Mouse (Mus musculus): ENCODE results near the gene Cpne5. TPM values are rescaled to one million over a fixed set of nuclear protein-coding genes. Genes with fewer than 3 reads are reported as not detected.

The Cpne5 gene
- total RNA-seq, 4 experiments from 2014 or later = 167 to 193 (median 174) TPM

- peak; percentile 55 to 60 for DNase-seq (ENCODE audit: low spot score in 2 of 2)
These were observed 66.8 kb downstream of the Cpne5 start for GRCm38 (mm10) chr17:29171001-29171772.

DNA sequence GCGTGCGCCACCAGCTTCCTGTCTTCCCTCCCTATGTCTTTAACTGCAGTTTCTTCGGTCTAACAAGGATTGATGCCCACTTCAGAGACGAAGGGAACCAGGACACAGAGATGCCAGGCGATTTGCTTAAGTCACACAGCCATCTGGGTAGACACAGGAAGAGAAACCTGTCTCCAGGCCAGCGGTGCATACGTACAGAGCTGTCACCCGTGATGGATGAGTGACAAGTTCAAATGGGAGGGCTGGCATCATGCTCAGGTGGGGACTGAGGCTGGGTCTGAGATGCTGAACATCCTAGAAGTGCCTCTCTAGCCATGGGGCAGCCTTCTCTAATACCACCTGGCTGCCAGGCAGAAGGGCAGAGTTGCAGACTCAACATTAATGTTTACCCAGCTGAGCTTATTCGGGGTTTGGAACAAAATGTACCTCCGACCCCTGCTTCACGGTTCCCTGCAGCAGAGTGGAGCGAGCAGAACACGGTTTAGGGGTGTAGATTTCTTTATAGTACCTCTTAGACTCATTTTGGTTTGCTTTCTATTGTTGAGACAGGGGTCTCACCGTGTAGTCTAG is 67.5 kb downstream of the Cpne5 start:
- no peak for DNase-seq (ENCODE audit: low spot score in 2 of 2)

- DNase-seq (ENCODE audit: low spot score in 2 of 2) = no peak
These were observed 68.9 kb downstream of the Cpne5 start for GRCm38 (mm10) chr17:29168996-29169601.

GRCm38 (mm10) chr17:29168438-29168837 is 69.5 kb downstream of the Cpne5 start:
- no peak for DNase-seq (ENCODE audit: low spot score in 2 of 2)

- no peak for DNase-seq (ENCODE audit: low spot score in 2 of 2)
These were observed 70.6 kb downstream of the Cpne5 start for GRCm38 (mm10) chr17:29167371-29167770.

DNA sequence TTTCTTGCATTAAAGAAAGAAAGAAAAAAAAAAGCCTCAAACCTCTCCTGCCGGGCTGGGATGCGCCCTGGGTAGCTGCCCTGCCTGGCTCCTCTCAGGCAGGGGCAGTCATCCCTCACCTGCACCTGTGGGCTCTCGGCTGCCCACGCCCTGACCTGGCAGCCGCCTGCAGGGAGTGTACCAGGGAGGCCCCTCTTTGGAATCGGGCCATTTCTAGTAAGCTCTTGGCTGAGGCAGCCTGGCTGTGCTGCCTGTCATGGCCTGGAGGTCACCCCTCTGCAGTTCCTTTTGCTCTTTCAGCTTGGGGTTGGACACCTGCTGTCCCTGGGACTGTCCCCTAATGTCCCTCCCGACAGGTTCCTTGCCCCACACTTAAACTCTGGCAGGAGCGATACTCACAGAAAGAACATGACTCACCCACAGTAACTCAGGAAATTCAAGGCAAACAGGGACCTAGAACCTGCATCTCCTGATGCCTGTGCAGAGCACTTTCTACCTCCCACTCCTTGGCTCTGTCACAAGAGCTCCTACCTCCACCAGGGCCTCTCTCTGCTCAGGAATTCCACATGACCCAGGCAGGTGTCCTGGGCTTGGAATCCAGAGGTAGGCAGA is 71.9 kb downstream of the Cpne5 start:
- DNase-seq (ENCODE audit: low spot score in 2 of 2) = no peak

DNA sequence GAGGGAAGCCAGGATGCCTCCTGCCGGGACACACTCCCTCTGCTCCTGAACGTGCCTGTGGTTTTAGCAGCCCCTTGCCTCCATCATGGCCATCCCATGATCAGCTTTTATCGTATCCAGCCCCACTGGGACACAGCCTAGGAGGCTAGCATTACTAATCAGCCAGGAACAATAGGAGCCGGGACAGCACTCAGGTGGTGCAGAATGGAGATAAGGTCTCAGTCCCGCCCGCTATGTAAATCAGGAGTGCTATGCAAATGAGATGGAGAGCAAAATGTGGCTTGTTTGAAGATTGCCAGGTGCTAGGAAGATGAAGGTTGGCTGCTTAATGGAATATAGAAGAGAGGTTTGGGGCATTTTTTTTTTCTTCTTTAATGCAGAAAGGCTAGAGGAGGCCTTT is 72.5 kb downstream of the Cpne5 start:
- no peak for DNase-seq (ENCODE audit: low spot score in 2 of 2)

DNA sequence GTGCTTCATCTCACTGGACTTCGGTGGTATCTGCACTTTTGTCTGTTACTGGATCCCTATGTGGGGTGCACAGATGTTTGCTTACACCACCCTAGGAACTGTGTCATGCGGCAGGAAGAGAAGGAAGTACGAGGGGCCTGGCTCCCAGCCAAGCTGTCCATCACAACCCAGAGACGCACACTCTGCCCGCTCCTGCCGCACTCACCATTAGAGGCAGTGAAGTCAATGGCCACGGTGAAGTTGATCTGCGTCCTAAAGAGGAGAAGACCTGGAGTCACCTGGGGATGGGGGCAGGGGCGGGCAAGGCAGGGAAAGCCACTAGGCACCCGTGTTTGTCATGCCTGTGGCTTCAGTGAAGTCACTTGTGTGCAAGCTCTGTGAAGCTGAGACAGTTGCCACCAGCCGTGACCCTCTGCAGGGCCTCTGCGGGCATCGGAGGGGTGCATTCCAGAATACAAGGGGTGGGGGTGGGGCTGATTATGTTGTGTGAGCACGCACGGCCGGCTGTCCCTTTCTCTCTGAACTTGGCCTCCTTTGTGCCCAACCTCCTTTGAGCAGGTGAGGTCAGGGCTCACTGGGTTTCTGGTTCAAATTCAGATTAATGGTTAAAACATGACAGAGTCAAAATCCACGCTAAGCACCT is 73.4 kb downstream of the Cpne5 start:
- no peak for DNase-seq (ENCODE audit: low spot score in 2 of 2)

DNA sequence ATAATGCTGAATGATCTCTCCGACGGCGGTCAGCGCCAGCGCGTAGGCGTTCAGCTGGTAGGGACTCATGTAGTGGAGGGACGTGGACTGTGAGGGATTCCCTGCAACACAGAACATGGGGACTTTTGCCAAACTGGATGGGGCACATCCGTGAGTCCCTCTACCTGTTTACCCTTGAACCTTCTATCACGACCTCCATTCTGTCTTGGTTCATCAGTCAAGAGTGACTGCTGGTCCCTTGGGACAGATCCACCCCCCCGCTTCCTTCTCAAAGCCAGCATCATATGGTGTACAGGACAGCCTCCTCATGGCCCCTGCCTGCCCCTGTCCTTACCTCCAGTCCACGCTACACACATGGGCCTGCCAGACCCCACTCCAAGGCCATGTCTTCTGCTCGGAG is 75.6 kb downstream of the Cpne5 start:
- DNase-seq (ENCODE audit: low spot score in 2 of 2) = no peak

DNA sequence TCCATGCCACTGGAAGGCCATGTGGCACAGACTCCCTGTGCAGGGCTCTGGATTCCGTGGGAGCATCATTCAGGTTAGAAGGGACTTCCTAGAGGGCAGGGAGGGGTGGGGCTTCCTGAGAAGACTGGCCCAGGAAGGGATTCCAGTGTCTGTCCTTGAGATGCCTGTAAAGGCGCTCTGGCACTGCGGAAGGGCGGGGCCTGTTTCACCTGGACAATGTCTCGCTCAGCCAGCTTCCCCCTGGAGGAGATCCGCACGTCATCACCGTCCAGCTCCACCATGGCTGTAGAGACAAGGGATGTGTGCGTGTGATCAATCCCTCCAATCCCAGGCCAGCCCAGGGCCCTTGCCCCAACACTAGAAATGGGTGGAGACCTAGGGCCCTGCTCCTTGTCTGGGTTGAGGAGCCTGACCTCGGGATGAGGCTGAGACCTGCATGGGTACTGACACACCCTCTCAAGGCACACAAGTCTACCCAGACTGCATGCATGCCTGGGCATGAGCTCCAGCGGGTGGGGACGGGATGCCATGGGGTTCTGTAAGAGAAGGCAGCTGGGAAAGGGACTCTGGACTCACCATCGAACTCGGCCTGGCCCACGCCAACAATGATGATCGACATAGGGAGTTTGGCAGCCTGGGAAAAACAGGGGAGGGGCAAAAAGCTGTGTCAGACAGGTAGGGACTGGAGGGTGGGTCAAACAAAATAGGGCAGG is 78.1 kb downstream of the Cpne5 start:
- no peak for DNase-seq (ENCODE audit: low spot score in 2 of 2)

DNA sequence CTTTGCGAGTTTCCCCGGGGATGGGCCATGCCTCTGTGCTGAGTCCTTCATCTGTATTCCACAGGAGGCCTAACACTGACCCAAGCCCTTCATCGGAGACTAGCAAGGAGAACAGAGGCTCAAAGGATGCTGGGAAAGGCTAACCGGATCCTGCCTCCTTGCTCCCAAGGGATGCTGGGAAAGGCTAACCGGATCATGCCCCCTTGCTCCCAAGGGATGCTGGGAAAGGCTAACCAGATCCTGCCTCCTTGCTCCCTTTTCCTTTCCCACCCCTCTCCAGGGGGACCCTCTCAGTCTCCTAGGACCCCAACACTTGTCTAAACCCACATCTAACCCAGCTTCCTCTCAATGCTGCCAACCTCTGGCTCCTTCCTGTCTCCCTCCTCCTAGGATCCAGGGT is 78.6 kb downstream of the Cpne5 start:
- DNase-seq (ENCODE audit: low spot score in 2 of 2) = no peak

DNA sequence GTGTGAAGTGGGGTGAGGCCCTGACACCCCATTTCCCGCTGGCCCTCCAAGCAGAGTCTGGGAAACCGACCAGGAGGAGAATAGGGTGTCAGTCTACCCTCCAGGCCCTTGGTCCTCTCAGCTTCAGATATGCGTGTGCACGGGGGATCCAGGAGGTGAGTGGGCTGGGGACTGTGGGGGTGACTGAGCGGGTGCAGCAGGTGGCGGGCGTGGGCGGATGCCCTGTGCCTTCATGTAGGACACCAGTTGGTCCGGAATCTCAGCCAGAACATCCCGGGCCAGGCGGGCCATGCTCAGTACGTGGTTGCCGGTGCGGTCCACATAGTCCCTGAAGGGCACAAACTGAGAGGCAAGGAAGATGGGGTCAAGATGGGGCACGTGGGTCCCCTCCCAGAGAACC is 79.1 kb downstream of the Cpne5 start:
- DNase-seq (ENCODE audit: low spot score in 2 of 2) = no peak

DNA sequence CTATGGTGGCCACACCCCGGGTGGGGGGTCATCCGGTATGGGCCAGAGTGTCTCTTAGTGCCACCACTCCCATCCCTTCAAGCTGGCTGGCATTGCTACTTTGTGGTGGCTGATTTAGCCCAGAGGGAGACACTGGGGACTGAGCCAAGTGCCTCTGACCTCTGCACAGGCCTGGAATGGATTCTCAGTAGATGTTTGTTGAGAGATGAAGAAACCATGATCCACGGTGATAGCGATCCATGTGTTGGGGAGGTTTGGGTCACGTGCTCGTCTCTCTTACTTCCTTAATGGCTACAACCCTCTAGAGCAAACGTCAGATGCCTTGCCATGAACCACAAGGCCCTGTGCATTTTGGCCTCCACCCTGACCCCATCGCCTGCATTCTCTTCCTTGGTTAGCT is 81.1 kb downstream of the Cpne5 start:
- DNase-seq (ENCODE audit: low spot score in 2 of 2) = no peak

DNA sequence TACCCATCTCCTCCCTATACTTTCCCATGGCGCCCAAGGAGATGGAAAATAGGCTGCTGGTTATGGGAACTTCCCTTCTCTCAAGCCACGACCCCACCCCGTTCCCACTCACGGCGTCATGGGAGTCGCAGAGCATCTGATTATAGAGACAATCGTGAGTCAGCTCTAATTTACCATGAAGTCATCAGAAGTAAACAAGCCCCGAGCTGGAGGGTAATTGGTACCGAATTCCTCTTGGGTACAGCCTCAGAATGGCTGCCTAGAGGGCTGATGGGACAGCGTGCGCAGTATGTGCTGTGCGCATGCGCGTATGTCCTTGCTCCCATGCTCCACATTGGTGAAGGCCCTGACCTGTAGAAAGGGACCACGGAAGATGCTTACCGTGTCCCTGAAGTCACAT is 81.6 kb downstream of the Cpne5 start:
- DNase-seq (ENCODE audit: low spot score in 2 of 2) = no peak

DNA sequence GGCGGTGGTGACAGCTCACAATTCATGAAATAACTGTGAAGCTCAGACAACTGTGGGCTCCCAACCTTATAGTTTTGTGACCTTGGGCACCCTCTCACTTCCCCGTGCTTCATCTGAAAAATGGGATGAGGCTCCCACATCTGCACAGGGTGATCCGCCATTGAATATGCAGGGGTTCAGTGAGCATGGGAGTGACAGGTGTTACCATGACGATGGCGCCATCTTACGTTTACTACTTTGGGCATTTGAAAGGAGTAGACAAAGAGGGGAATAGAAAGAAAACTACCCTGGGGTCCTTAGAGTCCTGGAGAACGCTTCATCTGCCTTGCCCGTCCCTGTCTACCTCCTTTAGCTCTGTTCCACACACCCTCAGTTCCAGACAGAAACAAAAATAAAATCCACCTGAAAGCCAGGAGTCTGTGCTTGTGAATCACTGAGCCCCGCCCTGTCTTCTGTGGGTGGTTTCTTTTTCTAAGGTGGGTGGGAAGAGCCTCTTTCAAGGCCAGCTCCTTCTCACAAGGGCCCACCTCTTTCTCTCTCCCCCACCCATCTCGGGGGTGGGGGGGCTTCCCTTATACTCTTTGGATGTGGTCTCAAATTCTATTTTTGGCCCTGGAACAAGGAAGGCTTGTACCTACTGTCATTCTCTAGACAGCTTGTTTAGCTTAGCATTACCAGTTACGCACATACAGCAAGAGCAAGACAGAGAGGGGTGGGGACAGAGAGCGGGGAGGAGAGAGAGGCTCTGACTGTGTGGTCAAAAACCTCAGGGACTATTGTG is 82.4 kb downstream of the Cpne5 start:
- peak in 1 of 2 experiments; percentile 83 for DNase-seq (ENCODE audit: low spot score in 2 of 2)

DNA sequence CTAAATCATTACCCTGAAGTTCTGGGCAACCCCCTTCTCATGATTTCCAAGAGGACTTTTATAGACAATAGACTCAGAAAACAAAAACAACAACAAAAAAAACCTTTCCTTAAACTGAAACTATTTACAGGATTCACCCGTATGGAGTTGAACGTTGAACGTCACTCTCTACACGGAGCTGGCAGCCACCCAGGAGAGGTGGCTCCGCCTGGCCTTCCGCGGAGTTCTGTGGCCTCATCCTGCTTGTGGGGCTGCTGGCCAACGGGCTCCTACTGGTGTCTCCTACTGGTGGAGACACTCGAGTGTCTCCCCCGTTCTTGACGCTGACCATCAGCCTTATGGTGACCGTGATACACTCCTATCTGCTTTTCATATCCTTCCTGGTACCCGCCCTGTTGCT is 83.7 kb downstream of the Cpne5 start:
- DNase-seq (ENCODE audit: low spot score in 2 of 2) = no peak

DNA sequence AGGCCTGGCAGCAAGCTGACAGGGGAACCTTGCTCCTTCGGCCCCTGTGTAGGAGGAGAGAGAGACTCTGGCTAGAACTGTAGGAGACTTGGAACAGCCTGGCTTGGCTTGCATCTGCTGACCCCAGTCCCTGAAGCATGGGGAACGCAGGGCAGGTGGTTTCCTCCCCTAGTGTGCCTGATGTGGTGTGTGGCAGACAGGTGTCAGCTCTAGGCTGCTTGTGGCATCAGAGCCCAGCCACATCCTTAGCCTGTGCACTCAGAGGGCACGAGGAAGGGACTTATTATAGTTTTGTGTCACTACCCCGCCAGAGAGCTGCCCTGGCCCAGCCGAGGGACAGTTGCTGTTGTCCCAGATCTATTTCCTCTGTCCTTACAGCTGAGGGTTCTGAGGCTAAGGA is 85.4 kb downstream of the Cpne5 start:
- no peak for DNase-seq (ENCODE audit: low spot score in 2 of 2)

GRCm38 (mm10) chr17:29149766-29150165 is 88.2 kb downstream of the Cpne5 start:
- DNase-seq (ENCODE audit: low spot score in 2 of 2) = no peak

- DNase-seq (ENCODE audit: low spot score in 2 of 2) = no peak
These were observed 90.2 kb downstream of the Cpne5 start for GRCm38 (mm10) chr17:29147773-29148172.

GRCm38 (mm10) chr17:29147273-29147672 is 90.7 kb downstream of the Cpne5 start:
- no peak for DNase-seq (ENCODE audit: low spot score in 2 of 2)

DNA sequence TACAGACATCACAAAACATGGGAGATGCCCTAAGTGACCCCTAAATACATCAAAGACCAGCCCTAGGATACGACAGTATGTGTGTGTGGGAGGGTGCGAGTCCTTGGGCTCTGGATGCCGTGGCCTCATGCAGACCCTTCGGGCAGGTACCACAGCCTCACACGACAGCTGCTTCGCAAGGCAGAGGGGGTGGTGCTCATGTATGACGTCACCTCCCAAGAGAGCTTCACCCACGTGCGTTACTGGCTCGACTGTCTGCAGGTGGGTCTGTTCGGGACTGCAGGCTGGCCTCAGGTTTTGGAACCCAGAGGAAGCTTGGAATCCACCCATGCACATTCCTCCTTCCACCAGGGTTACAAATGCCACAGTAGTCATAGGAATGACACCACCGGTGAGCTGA is 92.9 kb downstream of the Cpne5 start:
- no peak for DNase-seq (ENCODE audit: low spot score in 2 of 2)
